Mouse (Mus musculus): Measurements from ENCODE around the gene Efcab5. TPM values are rescaled to one million over a fixed set of nuclear protein-coding genes. Genes with fewer than 3 reads are reported as not detected.
A peak's percentile ranks its signal among the peaks of the same experiment; 100 is the strongest.

The Efcab5 gene
- total RNA-seq (2012; rRNA removed): 0.11 and 0.27 TPM in 2 replicates

DNA sequence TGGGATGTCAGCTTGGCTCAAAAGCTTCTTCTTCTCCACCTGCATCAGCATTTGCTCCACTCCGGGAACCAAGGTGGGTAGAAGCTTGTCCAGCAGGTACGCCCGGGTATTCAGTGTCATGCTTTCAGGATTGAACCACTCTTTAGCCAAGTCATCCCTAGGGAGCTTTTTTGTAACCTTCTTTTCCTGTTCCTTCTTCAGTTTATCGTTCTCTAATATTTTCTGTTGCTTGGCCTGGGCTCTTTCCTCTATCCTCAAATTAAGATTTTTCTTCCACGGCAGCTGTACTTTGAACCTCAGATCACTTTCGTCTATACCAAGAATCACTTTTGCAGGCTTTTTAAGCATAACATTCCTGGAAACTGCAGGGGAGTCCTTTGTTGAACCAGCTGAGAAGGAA is at the start of gene Efcab5:
Gene Efcab5, minus strand, starts transcription at position 101 of the 400 bp plus-strand sequence.
- Histone ChIP-seq H3K27ac (ENCODE audit: insufficient read depth, low read depth, low read length, poor library complexity, severe bottlenecking) (no peak within 1 kb of the TSS), H3K4me3 (ENCODE audit: insufficient read depth in 1 of 2, low read depth in 1 of 2, low read length in 2 of 2, poor library complexity in 1 of 2, severe bottlenecking in 1 of 2) (no peak within 1 kb of the TSS), H3K36me3 (ENCODE audit: control insufficient read depth, insufficient read depth, low read length, poor library complexity, severe bottlenecking) (no peaks in the 10 kb centered on the region), H3K4me1 (ENCODE audit: control insufficient read depth in 2 of 2, insufficient read depth in 2 of 2, low read length in 2 of 2, poor library complexity in 1 of 2) (no peaks in the 10 kb centered on the region), H3K9me3 (ENCODE audit: control insufficient read depth, insufficient read depth, low read depth, low read length) (no peaks in the 10 kb centered on the region), H3K9ac (ENCODE audit: insufficient read depth, low read depth, low read length, poor library complexity, severe bottlenecking) (no peak within 1 kb of the TSS)
- in situ Hi-C loops (cut with MboI; ENCODE audit: low sequenced_read_pairs in 2 of 2, unreplicated experiment in 2 of 2): no loop called here
- TF ChIP-seq MAFK (IDR thresholded peaks at IDR 0.05; ENCODE audit: insufficient read depth, low read depth, low read length): no peak
- DNase-seq (ENCODE audit: low read depth, low spot score): no peak

DNA sequence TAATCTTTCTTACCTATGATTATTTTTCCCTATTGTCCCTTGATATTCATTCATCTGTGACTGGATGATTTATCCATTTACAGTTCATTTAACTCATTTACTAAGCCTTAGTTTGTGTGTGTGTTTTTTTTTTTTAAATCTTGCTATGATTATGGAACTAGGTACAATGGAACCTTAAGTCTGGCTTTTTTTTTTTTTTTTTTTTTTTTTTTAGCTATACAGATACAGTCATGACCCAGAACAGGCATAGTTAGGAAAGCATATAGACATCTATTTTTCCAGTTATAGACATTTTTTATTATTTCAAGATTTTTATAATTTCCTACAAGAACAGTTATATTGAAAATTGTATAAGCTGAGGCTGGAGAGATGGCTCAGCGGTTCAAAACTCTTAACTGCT is 46.5 kb upstream of the Efcab5 start:
- Histone ChIP-seq H3K9me3 (ENCODE audit: control insufficient read depth, insufficient read depth, low read depth, low read length) (no peaks in the 10 kb centered on the region), H3K4me3 (ENCODE audit: insufficient read depth in 1 of 2, low read depth in 1 of 2, low read length in 2 of 2, poor library complexity in 1 of 2, severe bottlenecking in 1 of 2) (no peak overlapping the region), H3K27ac (ENCODE audit: insufficient read depth, low read depth, low read length, poor library complexity, severe bottlenecking) (no peak overlapping the region), H3K36me3 (ENCODE audit: control insufficient read depth, insufficient read depth, low read length, poor library complexity, severe bottlenecking) (no peaks in the 10 kb centered on the region), H3K9ac (ENCODE audit: insufficient read depth, low read depth, low read length, poor library complexity, severe bottlenecking) (no peak overlapping the region), H3K4me1 (ENCODE audit: control insufficient read depth in 2 of 2, insufficient read depth in 2 of 2, low read length in 2 of 2, poor library complexity in 1 of 2) (no peaks in the 10 kb centered on the region)
- TF ChIP-seq CHD2 (IDR thresholded peaks at IDR 0.05; ENCODE audit: low read depth, low read length): no peak
- no peak for TF ChIP-seq MAFK (IDR thresholded peaks at IDR 0.05; ENCODE audit: insufficient read depth, low read depth, low read length)
- no peak for TF ChIP-seq ZC3H11A (IDR thresholded peaks at IDR 0.05; ENCODE audit: borderline replicate concordance, low read depth, low read length)
- TF ChIP-seq HCFC1 (IDR thresholded peaks at IDR 0.05; ENCODE audit: borderline replicate concordance, insufficient read depth, low read length): no peak
- no peak for TF ChIP-seq ZNF384 (IDR thresholded peaks at IDR 0.05; ENCODE audit: low read depth, low read length)
- in situ Hi-C loops (cut with MboI; ENCODE audit: low sequenced_read_pairs in 2 of 2, unreplicated experiment in 2 of 2): no loop called here
- DNase-seq (ENCODE audit: low read depth, low spot score): no peak

DNA sequence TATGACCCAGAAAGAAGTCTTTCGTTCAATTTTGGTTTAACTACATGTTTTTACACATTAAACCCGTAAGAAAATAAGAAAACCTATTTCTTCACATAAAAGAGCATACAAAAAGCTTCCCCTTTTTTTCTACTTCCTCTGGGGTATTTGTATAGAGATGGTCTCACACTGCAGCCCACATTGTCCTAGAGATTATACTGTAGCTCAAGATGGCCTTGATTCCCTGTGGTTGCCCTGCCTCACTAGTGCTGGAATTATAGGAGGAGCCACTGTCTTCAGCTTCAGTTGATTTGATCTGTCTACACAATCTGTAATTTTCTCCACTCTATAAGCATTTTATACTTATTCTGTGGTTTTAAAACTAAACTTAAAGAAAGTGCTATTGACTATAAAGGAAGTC is 42.7 kb upstream of the Efcab5 start:
- TF ChIP-seq ZC3H11A (IDR thresholded peaks at IDR 0.05; ENCODE audit: borderline replicate concordance, low read depth, low read length) (no peak), ZNF384 (IDR thresholded peaks at IDR 0.05; ENCODE audit: low read depth, low read length) (no peak), CHD2 (IDR thresholded peaks at IDR 0.05; ENCODE audit: low read depth, low read length) (no peak), HCFC1 (IDR thresholded peaks at IDR 0.05; ENCODE audit: borderline replicate concordance, insufficient read depth, low read length) (no peak), MAFK (IDR thresholded peaks at IDR 0.05; ENCODE audit: insufficient read depth, low read depth, low read length) (no peak)
- Histone ChIP-seq H3K9me3 (ENCODE audit: control insufficient read depth, insufficient read depth, low read depth, low read length) (no peaks in the 10 kb centered on the region), H3K27ac (ENCODE audit: insufficient read depth, low read depth, low read length, poor library complexity, severe bottlenecking) (no peak overlapping the region), H3K4me1 (ENCODE audit: control insufficient read depth in 2 of 2, insufficient read depth in 2 of 2, low read length in 2 of 2, poor library complexity in 1 of 2) (no peaks in the 10 kb centered on the region), H3K36me3 (ENCODE audit: control insufficient read depth, insufficient read depth, low read length, poor library complexity, severe bottlenecking) (no peaks in the 10 kb centered on the region), H3K4me3 (ENCODE audit: insufficient read depth in 1 of 2, low read depth in 1 of 2, low read length in 2 of 2, poor library complexity in 1 of 2, severe bottlenecking in 1 of 2) (no peak overlapping the region), H3K9ac (ENCODE audit: insufficient read depth, low read depth, low read length, poor library complexity, severe bottlenecking) (no peak overlapping the region)
- no peak for DNase-seq (ENCODE audit: low read depth, low spot score)
- in situ Hi-C loops (cut with MboI; ENCODE audit: low sequenced_read_pairs in 2 of 2, unreplicated experiment in 2 of 2): no loop called here

DNA sequence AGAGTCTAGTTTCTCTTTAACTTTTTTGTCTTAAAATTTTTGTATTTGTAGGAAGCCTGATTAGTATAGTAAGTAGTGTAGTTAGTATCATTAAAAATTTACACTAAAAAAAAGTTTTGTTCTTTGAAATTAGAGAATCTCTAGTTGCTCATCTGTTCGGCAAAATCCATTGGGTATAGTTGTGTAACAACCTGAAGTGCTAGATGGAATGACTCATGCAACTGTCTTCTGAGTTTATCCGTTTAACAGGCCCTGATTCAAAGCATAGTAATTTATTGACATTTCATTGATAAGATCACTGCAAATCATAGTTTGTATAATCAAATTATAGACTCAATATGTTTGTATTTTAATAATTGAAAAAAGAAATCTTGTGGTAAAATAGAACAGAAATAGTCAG is 42.0 kb upstream of the Efcab5 start:
- no peak for TF ChIP-seq CHD2 (IDR thresholded peaks at IDR 0.05; ENCODE audit: low read depth, low read length)
- TF ChIP-seq ZNF384 (IDR thresholded peaks at IDR 0.05; ENCODE audit: low read depth, low read length): no peak
- TF ChIP-seq HCFC1 (IDR thresholded peaks at IDR 0.05; ENCODE audit: borderline replicate concordance, insufficient read depth, low read length): no peak
- no peak for TF ChIP-seq ZC3H11A (IDR thresholded peaks at IDR 0.05; ENCODE audit: borderline replicate concordance, low read depth, low read length)
- TF ChIP-seq MAFK (IDR thresholded peaks at IDR 0.05; ENCODE audit: insufficient read depth, low read depth, low read length): no peak
- H3K9me3 ChIP-seq (ENCODE audit: control insufficient read depth, insufficient read depth, low read depth, low read length): no peaks in the 10 kb centered on the region
- H3K4me3 ChIP-seq (ENCODE audit: insufficient read depth in 1 of 2, low read depth in 1 of 2, low read length in 2 of 2, poor library complexity in 1 of 2, severe bottlenecking in 1 of 2): no peak overlapping the region

DNA sequence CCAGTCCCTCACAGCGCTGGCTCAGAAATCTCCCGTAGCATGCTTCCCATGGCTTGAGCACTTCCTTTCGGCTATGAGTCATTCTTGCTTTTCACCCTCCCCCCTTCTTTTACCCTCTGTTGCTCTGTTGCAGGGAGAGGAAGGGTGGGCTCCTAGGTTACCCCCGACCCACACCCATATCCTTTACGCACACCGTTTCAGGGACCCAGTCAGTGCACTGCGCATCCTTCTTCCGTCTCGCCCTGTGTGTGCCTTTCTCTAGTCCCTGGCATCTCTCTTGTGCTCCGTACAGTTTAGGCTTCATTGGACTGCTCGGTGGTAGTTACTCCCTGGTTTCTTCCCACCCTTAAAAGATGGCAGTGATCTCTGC is 28.0 kb upstream of the Efcab5 start:
- no peak for TF ChIP-seq HCFC1 (IDR thresholded peaks at IDR 0.05; ENCODE audit: borderline replicate concordance, insufficient read depth, low read length)
- TF ChIP-seq CHD2 (IDR thresholded peaks at IDR 0.05; ENCODE audit: low read depth, low read length): no peak
- no peak for TF ChIP-seq MAFK (IDR thresholded peaks at IDR 0.05; ENCODE audit: insufficient read depth, low read depth, low read length)
- TF ChIP-seq ZNF384 (IDR thresholded peaks at IDR 0.05; ENCODE audit: low read depth, low read length): no peak
- TF ChIP-seq ZC3H11A (IDR thresholded peaks at IDR 0.05; ENCODE audit: borderline replicate concordance, low read depth, low read length): no peak
- H3K27ac ChIP-seq (ENCODE audit: insufficient read depth, low read depth, low read length, poor library complexity, severe bottlenecking): no peak overlapping the region
- in situ Hi-C loops (cut with MboI; ENCODE audit: low sequenced_read_pairs in 2 of 2, unreplicated experiment in 2 of 2): no loop called here

More for the DNA sequence above, 42.0 kb upstream of the Efcab5 start:
- Histone ChIP-seq H3K36me3 (ENCODE audit: control insufficient read depth, insufficient read depth, low read length, poor library complexity, severe bottlenecking) (no peaks in the 10 kb centered on the region), H3K4me1 (ENCODE audit: control insufficient read depth in 2 of 2, insufficient read depth in 2 of 2, low read length in 2 of 2, poor library complexity in 1 of 2) (no peaks in the 10 kb centered on the region), H3K9ac (ENCODE audit: insufficient read depth, low read depth, low read length, poor library complexity, severe bottlenecking) (no peak overlapping the region), H3K27ac (ENCODE audit: insufficient read depth, low read depth, low read length, poor library complexity, severe bottlenecking) (no peak overlapping the region)
- no peak for DNase-seq (ENCODE audit: low read depth, low spot score)
- in situ Hi-C loops (cut with MboI; ENCODE audit: low sequenced_read_pairs in 2 of 2, unreplicated experiment in 2 of 2): no loop called here

More for the DNA sequence above, 28.0 kb upstream of the Efcab5 start:
- peak overlapping the region; percentile 84; the same call in 1 of the 2 replicates for H3K9ac ChIP-seq (ENCODE audit: insufficient read depth, low read depth, low read length, poor library complexity, severe bottlenecking)
- peak overlapping the region; percentile 90 to 99 for H3K4me3 ChIP-seq (ENCODE audit: insufficient read depth in 1 of 2, low read depth in 1 of 2, low read length in 2 of 2, poor library complexity in 1 of 2, severe bottlenecking in 1 of 2)
- no peaks in the 10 kb centered on the region for H3K9me3 ChIP-seq (ENCODE audit: control insufficient read depth, insufficient read depth, low read depth, low read length)
- H3K4me1 ChIP-seq (ENCODE audit: control insufficient read depth in 2 of 2, insufficient read depth in 2 of 2, low read length in 2 of 2, poor library complexity in 1 of 2): peaks cover 0 to 3% of the 10 kb centered on the region in 2 experiments; a peak in 2 of 4 replicates
- DNase-seq (ENCODE audit: low read depth, low spot score): no peak
- H3K36me3 ChIP-seq (ENCODE audit: control insufficient read depth, insufficient read depth, low read length, poor library complexity, severe bottlenecking): no peaks in the 10 kb centered on the region
